Mouse (Mus musculus): Measurements from ENCODE around the gene Prepl. TPM values are rescaled to one million over a fixed set of nuclear protein-coding genes. Genes with fewer than 3 reads are reported as not detected.
A peak's percentile ranks its signal among the peaks of the same experiment; 100 is the strongest.

Gene Prepl
- polyA plus RNA-seq, 1 experiment from 2014 or later: 15.5 TPM

GRCm38 (mm10) chr17:85067331-85067730 lies 22.7 kb downstream of the Prepl start:
- no peak for TF ChIP-seq EP300 (optimal IDR thresholded peaks at IDR 0.05)
- no peak for TF ChIP-seq CTCF (IDR thresholded peaks at IDR 0.05; ENCODE audit: low read depth)
- Histone ChIP-seq H3K4me2 (replicated peaks; ENCODE audit: low read depth) (no peak overlapping the region), H3K4me3 (ENCODE audit: low read depth, low read length) (no peak overlapping the region), H3K27me3 (ENCODE audit: control insufficient read depth, insufficient read depth, low read length) (no peaks in the 10 kb centered on the region), H3K4me1 (replicated peaks; ENCODE audit: control insufficient read depth, insufficient read depth) (no peaks in the 10 kb centered on the region), H3K9me3 (ENCODE audit: control insufficient read depth, low read length) (no peaks in the 10 kb centered on the region), H3K9ac (ENCODE audit: low read length) (no peak overlapping the region), H3K36me3 (ENCODE audit: control insufficient read depth, insufficient read depth, low read length) (peaks cover 24% of the 10 kb centered on the region), H3K27ac (replicated peaks) (no peak overlapping the region)
- DNase-seq (ENCODE audit: low spot score) (no peak), ATAC-seq (ENCODE audit: low FRiP score, low TSS enrichment) (no peak)
- 88% methylated on average over 7 of the region's 7 CpGs for WGBS

GRCm38 (mm10) chr17:85063560-85063959 lies 26.5 kb downstream of the Prepl start:
- WGBS: 90% methylated on average over 7 of the region's 7 CpGs
- Histone ChIP-seq H3K27ac (replicated peaks) (no peak overlapping the region), H3K4me3 (ENCODE audit: low read depth, low read length) (no peak overlapping the region), H3K27me3 (ENCODE audit: control insufficient read depth, insufficient read depth, low read length) (no peaks in the 10 kb centered on the region), H3K4me1 (replicated peaks; ENCODE audit: control insufficient read depth, insufficient read depth) (no peaks in the 10 kb centered on the region), H3K9me3 (ENCODE audit: control insufficient read depth, low read length) (no peaks in the 10 kb centered on the region), H3K4me2 (replicated peaks; ENCODE audit: low read depth) (no peak overlapping the region), H3K9ac (ENCODE audit: low read length) (no peak overlapping the region), H3K36me3 (ENCODE audit: control insufficient read depth, insufficient read depth, low read length) (peaks cover 13% of the 10 kb centered on the region)
- DNase-seq (ENCODE audit: low spot score) (no peak), ATAC-seq (ENCODE audit: low FRiP score, low TSS enrichment) (no peak)
- TF ChIP-seq EP300 (optimal IDR thresholded peaks at IDR 0.05) (no peak), CTCF (IDR thresholded peaks at IDR 0.05; ENCODE audit: low read depth) (no peak)

GRCm38 (mm10) chr17:85059136-85059535 lies 30.9 kb downstream of the Prepl start:
- WGBS: 92% methylated on average over 6 of the region's 6 CpGs
- no peak overlapping the region for H3K9ac ChIP-seq (ENCODE audit: low read length)
- TF ChIP-seq CTCF (IDR thresholded peaks at IDR 0.05; ENCODE audit: low read depth) (no peak), EP300 (optimal IDR thresholded peaks at IDR 0.05) (no peak)
- H3K4me1 ChIP-seq (replicated peaks; ENCODE audit: control insufficient read depth, insufficient read depth): no peaks in the 10 kb centered on the region
- no peak overlapping the region for H3K27ac ChIP-seq (replicated peaks)
- H3K9me3 ChIP-seq (ENCODE audit: control insufficient read depth, low read length): no peaks in the 10 kb centered on the region
- no peak for ATAC-seq (ENCODE audit: low FRiP score, low TSS enrichment)
- H3K4me2 ChIP-seq (replicated peaks; ENCODE audit: low read depth): no peak overlapping the region
- no peak overlapping the region for H3K4me3 ChIP-seq (ENCODE audit: low read depth, low read length)
- no peaks in the 10 kb centered on the region for H3K27me3 ChIP-seq (ENCODE audit: control insufficient read depth, insufficient read depth, low read length)
- H3K36me3 ChIP-seq (ENCODE audit: control insufficient read depth, insufficient read depth, low read length): no peaks in the 10 kb centered on the region
- peak; percentile 5 for DNase-seq (ENCODE audit: low spot score)

GRCm38 (mm10) chr17:85058276-85058675 lies 31.8 kb downstream of the Prepl start:
- Histone ChIP-seq H3K27me3 (ENCODE audit: control insufficient read depth, insufficient read depth, low read length) (no peaks in the 10 kb centered on the region), H3K9ac (ENCODE audit: low read length) (no peak overlapping the region), H3K4me1 (replicated peaks; ENCODE audit: control insufficient read depth, insufficient read depth) (no peaks in the 10 kb centered on the region), H3K4me3 (ENCODE audit: low read depth, low read length) (no peak overlapping the region), H3K9me3 (ENCODE audit: control insufficient read depth, low read length) (no peaks in the 10 kb centered on the region), H3K36me3 (ENCODE audit: control insufficient read depth, insufficient read depth, low read length) (no peaks in the 10 kb centered on the region), H3K27ac (replicated peaks) (no peak overlapping the region), H3K4me2 (replicated peaks; ENCODE audit: low read depth) (no peak overlapping the region)
- ATAC-seq (ENCODE audit: low FRiP score, low TSS enrichment): no peak
- 91% methylated on average over 7 of the region's 7 CpGs for WGBS
- DNase-seq (ENCODE audit: low spot score): no peak
- no peak for TF ChIP-seq CTCF (IDR thresholded peaks at IDR 0.05; ENCODE audit: low read depth)
- TF ChIP-seq EP300 (optimal IDR thresholded peaks at IDR 0.05): no peak

GRCm38 (mm10) chr17:85048379-85048778 lies 41.7 kb downstream of the Prepl start:
- Histone ChIP-seq H3K27ac (replicated peaks) (no peak overlapping the region), H3K4me2 (replicated peaks; ENCODE audit: low read depth) (no peak overlapping the region), H3K27me3 (ENCODE audit: control insufficient read depth, insufficient read depth, low read length) (no peaks in the 10 kb centered on the region), H3K9me3 (ENCODE audit: control insufficient read depth, low read length) (no peaks in the 10 kb centered on the region), H3K9ac (ENCODE audit: low read length) (no peak overlapping the region), H3K4me3 (ENCODE audit: low read depth, low read length) (no peak overlapping the region), H3K4me1 (replicated peaks; ENCODE audit: control insufficient read depth, insufficient read depth) (no peaks in the 10 kb centered on the region), H3K36me3 (ENCODE audit: control insufficient read depth, insufficient read depth, low read length) (no peaks in the 10 kb centered on the region)
- ATAC-seq (ENCODE audit: low FRiP score, low TSS enrichment) (no peak), DNase-seq (ENCODE audit: low spot score) (no peak)
- no peak for TF ChIP-seq CTCF (IDR thresholded peaks at IDR 0.05; ENCODE audit: low read depth)
- no peak for TF ChIP-seq EP300 (optimal IDR thresholded peaks at IDR 0.05)
- WGBS: 89% methylated on average over 5 of the region's 5 CpGs

- H3K9me3 ChIP-seq (ENCODE audit: control insufficient read depth, low read length): no peaks in the 10 kb centered on the region
- no peak overlapping the region for H3K4me2 ChIP-seq (replicated peaks; ENCODE audit: low read depth)
- no peak overlapping the region for H3K9ac ChIP-seq (ENCODE audit: low read length)
- H3K27me3 ChIP-seq (ENCODE audit: control insufficient read depth, insufficient read depth, low read length): no peaks in the 10 kb centered on the region
- no peaks in the 10 kb centered on the region for H3K4me1 ChIP-seq (replicated peaks; ENCODE audit: control insufficient read depth, insufficient read depth)
- no peak overlapping the region for H3K4me3 ChIP-seq (ENCODE audit: low read depth, low read length)
- no peaks in the 10 kb centered on the region for H3K36me3 ChIP-seq (ENCODE audit: control insufficient read depth, insufficient read depth, low read length)
- TF ChIP-seq EP300 (optimal IDR thresholded peaks at IDR 0.05) (no peak), CTCF (IDR thresholded peaks at IDR 0.05; ENCODE audit: low read depth) (peak; percentile 27; the same call in 1 of the 2 replicates)
- ATAC-seq (ENCODE audit: low FRiP score, low TSS enrichment) (no peak), DNase-seq (ENCODE audit: low spot score) (no peak)
- H3K27ac ChIP-seq (replicated peaks): no peak overlapping the region
- 80% methylated on average over 12 of the region's 12 CpGs for WGBS
These were observed 44.9 kb downstream of the Prepl start for GRCm38 (mm10) chr17:85045160-85045559.

Data from stomach, postnatal 0 days (tissue).